Comparison of ENCODE assay signal across 16 mouse cellular contexts in genomic region chr4:59682950-59683349, GRCm38 (mm10). TPM values are rescaled to one million over a fixed set of nuclear protein-coding genes. Genes with fewer than 3 reads are reported as not detected.
DNase-seq lines count a peak whose midpoint lies in the region; ATAC-seq and TF ChIP-seq lines count a peak whose summit lies in the region.
"Had no signal": no experiment of that assay in that cellular context is flagged by ENCODE, and none has a peak within 500 bp of the region (broad histone marks: within the 10 kb centered on the region; RNA-seq: fewer than 3 reads in every experiment).

No protein-coding gene starts in this region.

- no peak overlapping the region for H3K4me3 ChIP-seq in kidney, embryonic 15.5 days (replicated peaks)
- H3K4me3 ChIP-seq in bone marrow, adult 2 months (replicated peaks; ENCODE audit: control insufficient read depth, low read depth, low read length), result no peak overlapping the region
- H3K4me3 ChIP-seq: hindbrain, embryonic 15.5 days; midbrain, embryonic 12.5 days had no signal

- H3K27ac ChIP-seq in kidney, embryonic 15.5 days, result peak overlapping the region; percentile 11; the same call in 1 of the 2 replicates
- H3K27ac ChIP-seq in bone marrow, adult 2 months (ENCODE audit: control insufficient read depth, insufficient read depth, low read depth, low read length, poor library complexity), result peak overlapping the region; percentile 68; the same call in 1 of the 2 replicates
- H3K27ac ChIP-seq: hindbrain, embryonic 15.5 days; midbrain, embryonic 12.5 days had no signal

- H3K4me2 ChIP-seq in kidney, embryonic 15.5 days, result no peak overlapping the region
- H3K4me2 ChIP-seq: hindbrain, embryonic 15.5 days; midbrain, embryonic 12.5 days had no signal

- peaks cover 31% of the 10 kb centered on the region for H3K4me1 ChIP-seq in kidney, embryonic 15.5 days
- peaks cover 1% of the 10 kb centered on the region; the same call in 1 of the 2 replicates for H3K4me1 ChIP-seq in bone marrow, adult 2 months (ENCODE audit: control insufficient read depth, insufficient read depth, low read length)

- H3K9me3 ChIP-seq in kidney, embryonic 15.5 days (replicated peaks), result no peaks in the 10 kb centered on the region
- H3K9me3 ChIP-seq: hindbrain, embryonic 15.5 days; midbrain, embryonic 12.5 days had no signal

- no peak for TF ChIP-seq POLR2A in bone marrow, adult 2 months (IDR thresholded peaks at IDR 0.05; ENCODE audit: borderline replicate concordance, control insufficient read depth, low read depth, low read length)

- WGBS in kidney, embryonic 15.5 days, result 58% methylated on average over 10 of the region's 10 CpGs
- 55% methylated on average over 10 of the region's 10 CpGs for WGBS in bone marrow, adult 2 months

- no peak for DNase-seq in kidney, postnatal 14 days
- peak; percentile 32 for DNase-seq in liver
- no peak for DNase-seq in cerebellum, postnatal 25 days
- DNase-seq in adrenal gland, postnatal 4 days (ENCODE audit: low spot score in 2 of 2), result no peak
- DNase-seq: cerebellum, postnatal 14 days; layer of hippocampus, postnatal 36 days; lung, postnatal 36 days; right cerebral cortex, adult 18-20 months; thymus, adult 2 months had no signal

- H3K9ac ChIP-seq in kidney, embryonic 15.5 days, result no peak overlapping the region
- H3K9ac ChIP-seq: hindbrain, embryonic 15.5 days; midbrain, embryonic 12.5 days had no signal

- no peak for TF ChIP-seq CTCF in bone marrow, adult 2 months (IDR thresholded peaks at IDR 0.05; ENCODE audit: control insufficient read depth, insufficient read depth, low read length)

- no peaks in the 10 kb centered on the region for H3K27me3 ChIP-seq in kidney, embryonic 15.5 days
- H3K27me3 ChIP-seq: hindbrain, embryonic 15.5 days; midbrain, embryonic 12.5 days had no signal

- no peak for ATAC-seq in kidney, embryonic 15.5 days (replicated peaks; ENCODE audit: low FRiP score)
- peak; percentile 27 for ATAC-seq in megakaryocyte progenitor cell, adult 5-6 weeks (replicated peaks; ENCODE audit: poor library complexity)
- ATAC-seq: forebrain, embryonic 16.5 days; intestine, postnatal 0 days had no signal

- H3K36me3 ChIP-seq in kidney, embryonic 15.5 days, result no peaks in the 10 kb centered on the region
- H3K36me3 ChIP-seq: hindbrain, embryonic 15.5 days; midbrain, embryonic 12.5 days had no signal

RNA-seq across cellular contexts. Expression of gene E130308A19Rik, which starts 56.9 kb away (rescaled TPM):
- polyA plus RNA-seq in kidney, embryonic 15.5 days (2015; fragmentation: Nextera tagmentation; extraction: Ambion mirVana), result 34.9 and 35.6 TPM in 2 replicates
- 3.7 and 6.5 TPM in 2 replicates for polyA plus RNA-seq in bone marrow, adult 2 months (2011; ENCODE audit: insufficient read depth, insufficient read length, low replicate concordance, missing spikeins)
- total RNA-seq in megakaryocyte progenitor cell, adult 5-6 weeks (2015), result 8.1 and 9.2 TPM in 2 replicates
- 4.2 and 6.8 TPM in 2 replicates for total RNA-seq in megakaryocyte progenitor cell, adult 5-6 weeks (2017)
- total RNA-seq in adrenal gland, postnatal 4 days (2021), result 10 to 100 TPM; 27.4 to 32.9 TPM
